Mouse (Mus musculus): ENCODE data around the gene Tmem92. TPM values are rescaled to one million over a fixed set of nuclear protein-coding genes. Genes with fewer than 3 reads are reported as not detected.

The Tmem92 gene
- not detected for polyA plus RNA-seq (2017; shearing (Covaris generic))

GRCm38 (mm10) chr11:94782603-94783002 lies at the start of gene Tmem92:
Gene Tmem92, minus strand, starts transcription at chr11:94782703.

GRCm38 (mm10) chr11:94741732-94742272 lies 40.7 kb downstream of the Tmem92 start, which contains the start of gene Cdc34b:
Gene Cdc34b, plus strand, starts transcription at chr11:94741782.

Other genes starting within 250 kb of the Tmem92 start
- 2.2 TPM for gene Rsad1, start 233.4 kb downstream of the Tmem92 start, polyA plus RNA-seq (2017; shearing (Covaris generic))
- not detected for gene Chad, start 217.7 kb downstream of the Tmem92 start, polyA plus RNA-seq (2017; shearing (Covaris generic))
- gene Acsf2, start 180.8 kb downstream of the Tmem92 start, polyA plus RNA-seq (2017; shearing (Covaris generic)) = 6.8 TPM
- 66.0 TPM for gene Lrrc59, start 152.9 kb downstream of the Tmem92 start, polyA plus RNA-seq (2017; shearing (Covaris generic))
- 21.9 TPM for gene Mrpl27, start 128.9 kb downstream of the Tmem92 start, polyA plus RNA-seq (2017; shearing (Covaris generic))
- 0.40 TPM for gene Eme1, start 128.7 kb downstream of the Tmem92 start, polyA plus RNA-seq (2017; shearing (Covaris generic))
- gene Xylt2, start 105.2 kb downstream of the Tmem92 start, polyA plus RNA-seq (2017; shearing (Covaris generic)) = 54.8 TPM
- gene Gm11541, start 78.2 kb downstream of the Tmem92 start, polyA plus RNA-seq (2017; shearing (Covaris generic)) = not detected
- gene Cdc34b, start 40.9 kb downstream of the Tmem92 start, polyA plus RNA-seq (2017; shearing (Covaris generic)) = not detected
- gene Col1a1, start 153.5 kb upstream of the Tmem92 start, polyA plus RNA-seq (2017; shearing (Covaris generic)) = 0.06 TPM
- not detected for gene Hils1, start 184.9 kb upstream of the Tmem92 start, polyA plus RNA-seq (2017; shearing (Covaris generic))
- gene Sgca, start 193.6 kb upstream of the Tmem92 start, polyA plus RNA-seq (2017; shearing (Covaris generic)) = not detected
- 7.9 TPM for gene Ppp1r9b, start 208.3 kb upstream of the Tmem92 start, polyA plus RNA-seq (2017; shearing (Covaris generic))
- not detected for gene Samd14, start 227.2 kb upstream of the Tmem92 start, polyA plus RNA-seq (2017; shearing (Covaris generic))

Data from naive thymus-derived CD4-positive, alpha-beta T cell, adult 5 months (primary cell).